Mouse (Mus musculus) Patski (cell line): ENCODE measurements around the gene Chic1. TPM values are rescaled to one million over a fixed set of nuclear protein-coding genes. Genes with fewer than 3 reads are reported as not detected.

Experiments used
- ATAC-seq: fragments of 100-300 bp; one replicate; pipeline ENCODE4 v1.8.0; 2021
- CTCF ChIA-PET: fragments of 350-600 bp; sonication (Branson Sonifier 250); formaldehyde crosslinking; loops from one replicate; lab custom pipeline; 2022; ENCODE audit warnings: inconsistent platforms; lab: Charles Lee
- POLR2A ChIA-PET: fragments of 350-600 bp; sonication (Branson Sonifier 250); formaldehyde crosslinking; loops from one replicate; lab custom pipeline; 2022; ENCODE audit warnings: antibody characterized with exemption, inconsistent platforms; lab: Charles Lee
- DNase-seq: peaks from one replicate; pipeline ENCODE4 v3.0.0-alpha.2; 2011; ENCODE audit warnings: low read depth, low spot score
- H3K27me3 ChIP-seq: fragments of 371-371 bp; one replicate; pipeline ENCODE4 v1.5.1; 2021
- CTCF ChIP-seq: fragments of 100-300 bp; IDR thresholded peaks from one replicate; pipeline ENCODE4 v1.5.1; 2021
- in situ Hi-C: fragments of 300-500 bp; cut with MboI; formaldehyde crosslinking; loops from 3 replicates; pipeline ENCODE4 v1.11.1; 2018; ENCODE audit warnings: low pct_unique_long_range_greater_than_20kb, mixed read lengths
- polyA plus RNA-seq: library from polyadenylated mRNA; unstranded; gene quantifications from one replicate; pipeline ENCODE4 v1.2.3, GENCODE M21; 2021

Chic1 gene
- polyA plus RNA-seq, 1 experiment from 2014 or later = 2.8 TPM

GRCm38 (mm10) chrX:103366201-103366600 is 9.9 kb downstream of the Chic1 start:
- in situ Hi-C loops = no loop called here
- ChIA-PET CTCF (no interaction called here), POLR2A (no interaction called here)
- DNase-seq (no peak), ATAC-seq (peak; percentile 76)
- peaks cover 79% of the 10 kb centered on the region for H3K27me3 ChIP-seq
- TF ChIP-seq CTCF = no peak

- ATAC-seq (no peak), DNase-seq (no peak)
- POLR2A ChIA-PET = no interaction called here
- CTCF ChIA-PET = no interaction called here
- peaks cover 66% of the 10 kb centered on the region for H3K27me3 ChIP-seq
- in situ Hi-C loops = no loop called here
- TF ChIP-seq CTCF = no peak
These were observed 12.4 kb downstream of the Chic1 start for GRCm38 (mm10) chrX:103368650-103369049.

DNA sequence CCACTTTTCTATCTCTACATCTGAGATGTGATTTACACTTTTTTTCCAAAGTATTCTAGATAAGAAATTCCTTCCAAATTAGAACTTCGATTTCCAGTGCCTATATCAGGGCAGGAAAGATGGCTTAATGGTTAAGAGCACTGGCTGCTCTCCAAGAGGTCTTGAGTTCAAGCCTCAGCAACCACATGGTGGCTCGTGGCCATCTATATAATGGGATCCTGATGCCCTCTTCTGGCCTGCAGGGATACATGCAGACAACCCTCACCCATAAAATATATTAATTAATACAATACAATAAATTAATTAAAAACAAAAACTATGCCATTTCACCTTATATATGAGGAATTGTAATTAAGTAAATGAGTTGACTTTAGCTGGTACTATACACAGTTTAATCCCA is 14.9 kb downstream of the Chic1 start:
- TF ChIP-seq CTCF = no peak
- ChIA-PET POLR2A (no interaction called here), CTCF (interaction anchor here (0.7 to 1.7 kb wide), 2 partner anchors 10 to 110 kb away, joined by 3 to 5 read pairs; no protein-coding TSS in a partner anchor)
- no peak for DNase-seq
- ATAC-seq = no peak
- in situ Hi-C loops = loop anchor here (5.0 kb wide), 1 partner anchor 94 kb away; no protein-coding TSS in a partner anchor
- H3K27me3 ChIP-seq = peaks cover 63% of the 10 kb centered on the region

GRCm38 (mm10) chrX:103371627-103372026 is 15.4 kb downstream of the Chic1 start:
- DNase-seq (no peak), ATAC-seq (no peak)
- H3K27me3 ChIP-seq = peaks cover 62% of the 10 kb centered on the region
- TF ChIP-seq CTCF = peak; percentile 59
- POLR2A ChIA-PET = no interaction called here
- in situ Hi-C loops = loop anchor here (5.0 kb wide), 1 partner anchor 94 kb away; no protein-coding TSS in a partner anchor
- CTCF ChIA-PET = interaction anchor here (0.7 to 1.7 kb wide), 4 partner anchors 9 to 110 kb away, joined by 3 to 5 read pairs (median 4); no protein-coding TSS in a partner anchor

DNA sequence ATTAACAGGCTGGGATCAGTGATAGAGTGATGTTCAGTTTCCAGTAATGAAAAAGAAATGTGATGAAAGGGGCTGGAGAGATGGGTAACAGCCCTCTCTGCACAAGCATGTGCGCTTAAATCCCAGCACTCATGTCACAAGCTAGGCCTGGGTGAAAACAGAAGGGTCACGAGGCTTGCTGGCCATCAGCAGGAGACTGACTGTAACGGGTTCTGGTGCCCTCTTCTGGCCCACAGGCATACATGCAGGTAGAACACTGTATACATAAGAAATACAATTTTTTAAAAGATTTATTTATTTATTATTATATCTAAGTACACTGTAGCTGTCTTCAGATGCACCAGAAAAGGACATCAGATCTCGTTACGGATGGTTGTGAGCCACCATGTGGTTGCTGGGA is 18.0 kb downstream of the Chic1 start:
- ChIA-PET POLR2A (no interaction called here), CTCF (interaction anchor here (0.9 to 1.2 kb wide), 5 partner anchors 9 to 115 kb away, joined by 3 to 4 read pairs (median 3); no protein-coding TSS in a partner anchor)
- DNase-seq (no peak), ATAC-seq (no peak)
- peaks cover 55% of the 10 kb centered on the region for H3K27me3 ChIP-seq
- in situ Hi-C loops = loop anchor here (5.0 kb wide), 1 partner anchor 97 kb away; no protein-coding TSS in a partner anchor
- TF ChIP-seq CTCF = peak; percentile 62

DNA sequence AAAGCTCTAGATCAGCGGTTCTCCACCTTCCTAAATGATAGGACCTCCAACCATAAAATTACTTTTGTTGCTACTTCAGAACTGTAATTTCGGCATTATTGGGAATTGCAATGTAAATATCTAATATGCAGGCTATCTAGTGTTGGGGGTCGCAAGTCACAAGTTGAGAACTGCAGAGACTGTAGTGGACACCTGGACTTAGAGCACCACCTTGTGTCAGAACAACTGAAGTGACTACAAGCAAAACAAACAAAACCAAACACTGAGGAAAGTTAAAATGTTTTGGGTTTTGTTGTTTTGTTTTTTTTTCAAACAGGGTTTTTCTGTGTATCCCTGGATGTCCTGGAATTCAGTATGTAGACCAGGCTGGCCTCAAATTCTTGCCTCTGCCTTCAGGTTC is 28.3 kb downstream of the Chic1 start:
- ATAC-seq = no peak
- H3K27me3 ChIP-seq = peaks cover 52% of the 10 kb centered on the region
- no peak for DNase-seq

GRCm38 (mm10) chrX:103388131-103388530 is 31.9 kb downstream of the Chic1 start:
- DNase-seq (no peak), ATAC-seq (no peak)
- CTCF ChIA-PET = interaction anchor here (1.1 to 1.2 kb wide), 2 partner anchors 11 to 27 kb away, joined by 3 read pairs; no protein-coding TSS in a partner anchor
- no peak for TF ChIP-seq CTCF
- POLR2A ChIA-PET = no interaction called here
- peaks cover 53% of the 10 kb centered on the region for H3K27me3 ChIP-seq
- in situ Hi-C loops = no loop called here

More for the DNA sequence above, 28.3 kb downstream of the Chic1 start:
- in situ Hi-C loops = no loop called here
- peak; percentile 54 for TF ChIP-seq CTCF
- POLR2A ChIA-PET = no interaction called here
- CTCF ChIA-PET = interaction anchor here (1.3 to 1.9 kb wide), 2 partner anchors 90 to 111 kb away, joined by 4 to 5 read pairs; no protein-coding TSS in a partner anchor

DNA sequence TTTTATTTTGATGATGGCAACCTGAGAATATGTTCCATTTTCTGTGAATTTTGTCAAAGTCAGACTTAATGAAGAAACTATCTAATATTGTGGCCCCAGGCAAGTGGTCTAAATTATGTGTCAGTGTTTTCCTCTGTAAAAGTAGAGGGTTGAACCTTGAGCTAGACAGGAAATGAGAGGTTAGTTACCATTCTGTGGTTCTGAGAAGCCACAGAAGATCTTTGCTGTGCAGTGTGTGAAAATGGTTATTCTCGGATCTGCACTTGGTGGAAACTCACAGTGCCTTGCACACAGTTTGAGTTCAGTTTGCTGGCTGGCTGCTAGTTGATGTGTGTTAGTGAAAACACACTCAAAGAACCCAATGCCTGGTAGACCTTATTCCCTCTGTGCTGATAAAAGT is 37.6 kb downstream of the Chic1 start:
- H3K27me3 ChIP-seq = peaks cover 67% of the 10 kb centered on the region
- DNase-seq (no peak), ATAC-seq (no peak)
- CTCF ChIA-PET = no interaction called here
- POLR2A ChIA-PET = no interaction called here
- TF ChIP-seq CTCF = no peak
- in situ Hi-C loops = no loop called here

GRCm38 (mm10) chrX:103405021-103405420 is 48.7 kb downstream of the Chic1 start:
- ChIA-PET CTCF (no interaction called here), POLR2A (no interaction called here)
- ATAC-seq (no peak), DNase-seq (no peak)
- in situ Hi-C loops = no loop called here
- peaks cover 38% of the 10 kb centered on the region for H3K27me3 ChIP-seq
- TF ChIP-seq CTCF = no peak

DNA sequence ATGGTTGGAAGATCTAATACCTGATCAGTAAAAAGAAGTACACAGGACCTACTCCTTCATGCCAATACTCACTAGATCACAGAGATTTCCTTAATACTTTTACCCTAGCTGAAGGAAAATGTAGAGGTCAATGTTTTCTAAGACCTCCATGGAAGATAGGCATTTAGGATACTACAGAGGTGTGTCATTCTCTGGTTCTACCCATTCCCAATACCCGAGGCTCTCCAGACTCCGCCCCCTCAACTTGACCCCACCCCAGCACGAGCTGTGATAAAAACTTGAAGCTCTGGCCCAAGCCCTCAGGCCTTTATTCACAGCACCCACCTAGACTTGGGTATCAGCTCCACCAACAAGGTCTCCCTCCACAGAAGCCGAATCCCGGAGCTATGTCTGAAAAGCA is 57.9 kb downstream of the Chic1 start, which contains the start of gene Tsx:
Gene Tsx, plus strand, starts transcription at position 301 of the 400 bp plus-strand sequence.
- H3K27me3 ChIP-seq = peaks cover 27% of the 10 kb centered on the region
- POLR2A ChIA-PET = interaction anchor here (0.6 kb wide), 1 partner anchor 15 kb away, joined by 3 read pairs; no protein-coding TSS in a partner anchor
- no peak for TF ChIP-seq CTCF
- no peak for ATAC-seq
- in situ Hi-C loops = no loop called here
- no peak for DNase-seq
- CTCF ChIA-PET = interaction anchor here (1.4 kb wide), 1 partner anchor 29 kb away, joined by 3 read pairs; no protein-coding TSS in a partner anchor

GRCm38 (mm10) chrX:103421710-103422109 is 65.4 kb downstream of the Chic1 start, which contains the start of gene Gm26992:
TSS of gene Gm26992 (plus strand) at chrX:103422010.
- ATAC-seq (no peak), DNase-seq (no peak)
- ChIA-PET POLR2A (no interaction called here), CTCF (interaction anchor here (2.4 kb wide), 1 partner anchor 19 kb away, joined by 10 read pairs; no protein-coding TSS in a partner anchor)
- peaks cover 52% of the 10 kb centered on the region for H3K27me3 ChIP-seq
- no peak for TF ChIP-seq CTCF
- in situ Hi-C loops = no loop called here
